Mouse (Mus musculus) intestine, embryonic 16.5 days (tissue): Measurements from ENCODE around the gene Syt15. TPM values are rescaled to one million over a fixed set of nuclear protein-coding genes. Genes with fewer than 3 reads are reported as not detected.
A peak's percentile ranks its signal among the peaks of the same experiment; 100 is the strongest.

Experiments
- ATAC-seq: fragments of 200-750 bp; cut with Nextera tagmentation; 2 replicates; pipeline ENCODE4 v1.8.0; 2017; ENCODE audit warnings: moderate TSS enrichment, moderate library complexity
- H3K27ac ChIP-seq: fragments of 300-500 bp; sonication (generic); 2 replicates; pipeline ENCODE4 v1.5.1; 2014; ENCODE audit warnings: mild to moderate bottlenecking, low read length
- H3K27me3 ChIP-seq: fragments of 300-500 bp; sonication (generic); replicated peaks from 2 replicates; pipeline ENCODE4 v1.6.1; 2014; ENCODE audit warnings: low read length, control low read depth, mixed read lengths; ENCODE audit not compliant: control insufficient read depth, insufficient read depth
- H3K36me3 ChIP-seq: fragments of 300-500 bp; sonication (generic); 2 replicates; pipeline ENCODE4 v1.6.1; 2014; ENCODE audit warnings: low read length, control low read depth; ENCODE audit not compliant: control insufficient read depth, insufficient read depth
- H3K4me1 ChIP-seq: fragments of 300-500 bp; sonication (generic); 2 replicates; pipeline ENCODE4 v1.6.1; 2014; ENCODE audit warnings: low read length, control low read depth, mixed read lengths; ENCODE audit not compliant: control insufficient read depth, insufficient read depth
- H3K4me2 ChIP-seq: fragments of 300-500 bp; sonication (generic); 2 replicates; pipeline ENCODE4 v1.6.1; 2014; ENCODE audit warnings: low read depth, low read length, control low read depth
- H3K4me3 ChIP-seq: fragments of 300-500 bp; sonication (generic); 2 replicates; pipeline ENCODE4 v1.5.1; 2014; ENCODE audit warnings: mild to moderate bottlenecking, low read length
- H3K9ac ChIP-seq: fragments of 300-500 bp; sonication (generic); 2 replicates; pipeline ENCODE4 v1.6.1; 2014; ENCODE audit warnings: low read depth, low read length
- H3K9me3 ChIP-seq: fragments of 300-500 bp; sonication (generic); 2 replicates; pipeline ENCODE4 v1.6.1; 2016; ENCODE audit warnings: low read length, control low read depth; ENCODE audit not compliant: control insufficient read depth
- WGBS: fragments of 180-500 bp; shearing (Covaris S2); extraction: QIAGEN DNeasy Blood & Tissue Kit; methylation state at CpG from one replicate; pipeline ENCODE4 v1.1.7; 2014; 5-methylcytosine and 5-hydroxymethylcytosine counted together
- polyA plus RNA-seq: library from polyadenylated mRNA; unstranded; fragments of >200 nt; fragmentation: Nextera tagmentation; extraction: Ambion mirVana; gene quantifications from 2 replicates; pipeline ENCODE4 v1.2.1, GENCODE M21; 2015

Gene Syt15
- 0.86 and 1.2 TPM in 2 replicates for polyA plus RNA-seq

DNA sequence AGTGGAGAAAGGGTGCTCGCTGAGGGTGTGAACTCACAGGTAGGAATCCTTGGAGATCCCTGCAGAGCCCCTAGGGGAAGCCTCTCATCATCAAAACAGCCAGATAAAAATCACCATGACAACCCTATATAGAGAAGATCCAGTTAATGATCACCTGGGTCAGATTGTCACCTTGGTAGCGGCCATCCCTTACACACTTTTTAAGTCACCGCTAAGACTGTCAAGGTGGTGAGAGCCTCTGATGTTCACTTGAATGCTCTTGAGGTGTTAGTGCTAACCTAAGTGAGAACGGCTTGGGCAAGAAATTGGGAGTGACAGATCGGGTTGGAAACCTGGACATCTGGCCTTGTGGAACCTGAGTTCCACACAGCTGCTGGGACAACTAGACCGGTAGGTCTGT is at the start of gene Syt15:
Gene Syt15, plus strand, starts transcription at position 301 of the 400 bp plus-strand sequence.
- 49% methylated on average over 6 of the region's 6 CpGs for WGBS

DNA sequence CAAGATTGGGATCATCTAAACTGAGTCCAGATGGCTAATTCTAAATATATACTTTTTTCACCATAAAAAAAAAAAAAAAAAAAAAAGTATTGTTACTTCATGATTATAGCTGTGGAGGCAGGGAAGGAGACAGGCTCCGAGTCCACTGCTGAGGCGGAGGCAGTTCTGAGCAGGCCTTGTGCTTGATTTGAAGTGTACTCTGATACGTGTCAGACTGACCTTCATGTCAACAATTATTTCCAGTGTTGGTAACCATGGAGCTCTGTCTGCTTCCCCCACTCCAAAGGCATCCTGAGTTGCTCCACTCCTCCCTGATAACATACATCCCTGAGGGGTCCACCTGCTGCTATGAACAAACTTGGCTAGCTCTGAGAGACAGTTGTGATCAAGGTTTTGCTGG is 48.3 kb upstream of the Syt15 start:
- Histone ChIP-seq H3K9me3 (no peaks in the 10 kb centered on the region), H3K9ac (no peak overlapping the region), H3K27ac (no peak overlapping the region), H3K4me2 (no peak overlapping the region), H3K27me3 (no peaks in the 10 kb centered on the region), H3K4me1 (no peaks in the 10 kb centered on the region), H3K4me3 (no peak overlapping the region), H3K36me3 (no peaks in the 10 kb centered on the region)
- WGBS, result 80% methylated on average over 3 of the region's 3 CpGs
- ATAC-seq, result no peak

More for the DNA sequence above, at the start of gene Syt15:
- no peak within 1 kb of the TSS for H3K27ac ChIP-seq
- peak within 1 kb of the TSS; percentile 42 for H3K4me3 ChIP-seq
- peak within 1 kb of the TSS; percentile 59 for H3K4me2 ChIP-seq
- no peak for ATAC-seq
- peaks cover 23% of the 10 kb centered on the region; the same call in 1 of the 2 replicates for H3K27me3 ChIP-seq
- H3K9me3 ChIP-seq, result no peaks in the 10 kb centered on the region
- no peaks in the 10 kb centered on the region for H3K36me3 ChIP-seq
- peak within 1 kb of the TSS; percentile 49 for H3K9ac ChIP-seq
- H3K4me1 ChIP-seq, result peaks cover 6% of the 10 kb centered on the region; the same call in 1 of the 2 replicates

DNA sequence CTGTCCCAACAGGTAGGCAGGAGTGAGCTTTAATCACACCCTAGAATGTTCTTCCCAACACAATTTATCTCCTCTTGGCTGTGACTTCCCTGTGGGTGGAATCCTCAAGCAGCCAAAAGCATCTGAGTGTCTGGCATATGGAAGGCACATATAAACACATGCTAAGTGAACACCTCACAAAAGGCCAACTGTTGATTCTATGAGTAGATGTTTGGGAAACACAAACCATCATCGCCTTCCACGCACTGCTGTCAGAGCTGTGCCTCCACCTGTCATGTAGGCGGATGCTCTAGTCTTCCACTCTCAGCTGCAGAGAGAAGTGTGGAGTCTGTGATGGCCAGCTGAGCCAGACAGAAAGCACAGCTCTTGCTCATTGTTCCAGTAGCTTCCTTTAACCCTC is 40.0 kb upstream of the Syt15 start:
- no peak overlapping the region for H3K9ac ChIP-seq
- 85% methylated on average over 3 of the region's 3 CpGs for WGBS

DNA sequence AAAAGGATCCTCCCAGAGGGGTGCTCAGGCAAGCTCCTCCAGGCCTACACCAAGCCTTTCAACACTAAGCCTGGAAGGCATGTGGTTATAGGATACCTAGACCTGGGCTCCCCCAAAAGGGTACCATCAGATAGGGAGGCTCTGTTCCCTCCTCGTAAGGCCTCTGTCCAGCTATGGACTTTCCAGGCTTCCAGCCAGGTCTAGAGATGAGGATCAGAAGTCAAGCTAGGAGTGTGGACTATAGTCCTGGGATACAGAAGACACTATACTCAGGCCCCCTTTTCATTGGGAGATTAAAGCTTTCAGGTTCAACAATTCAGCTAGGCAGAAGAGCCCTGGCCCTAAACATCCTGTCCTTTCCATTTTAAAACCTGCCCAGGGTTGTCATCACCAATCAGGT is 36.3 kb upstream of the Syt15 start:
- Histone ChIP-seq H3K4me3 (no peak overlapping the region), H3K9ac (no peak overlapping the region), H3K4me1 (no peaks in the 10 kb centered on the region), H3K36me3 (no peaks in the 10 kb centered on the region), H3K4me2 (no peak overlapping the region), H3K9me3 (no peaks in the 10 kb centered on the region; the same call in 1 of the 2 replicates), H3K27me3 (no peaks in the 10 kb centered on the region), H3K27ac (no peak overlapping the region)
- 89% methylated on average over 1 of the region's 1 CpGs for WGBS
- ATAC-seq, result no peak

More for the DNA sequence above, 40.0 kb upstream of the Syt15 start:
- no peak for ATAC-seq
- no peaks in the 10 kb centered on the region; the same call in 1 of the 2 replicates for H3K9me3 ChIP-seq
- no peak overlapping the region for H3K27ac ChIP-seq
- no peaks in the 10 kb centered on the region for H3K36me3 ChIP-seq
- no peaks in the 10 kb centered on the region for H3K27me3 ChIP-seq
- no peaks in the 10 kb centered on the region for H3K4me1 ChIP-seq
- H3K4me3 ChIP-seq, result no peak overlapping the region
- no peak overlapping the region for H3K4me2 ChIP-seq

DNA sequence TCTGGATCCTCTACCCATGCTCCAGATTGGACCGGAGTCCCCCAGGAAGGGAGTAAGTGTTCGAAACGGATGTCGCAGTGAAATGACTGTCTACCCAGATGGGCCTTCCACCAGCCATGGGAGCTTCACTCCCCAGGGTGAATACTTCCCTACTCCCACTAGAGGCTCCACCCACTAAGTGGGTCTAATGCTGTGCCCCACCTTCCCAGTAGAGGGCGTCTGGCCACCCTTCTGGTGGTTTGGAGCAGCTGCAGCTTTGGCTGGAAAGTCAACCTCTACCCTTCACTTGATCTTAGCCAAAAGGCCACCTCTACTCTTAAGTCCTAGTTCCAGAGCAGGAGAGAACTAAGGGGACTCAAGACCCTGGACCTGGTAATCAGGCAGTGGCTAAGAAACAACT is 30.8 kb upstream of the Syt15 start:
- no peaks in the 10 kb centered on the region for H3K36me3 ChIP-seq
- no peaks in the 10 kb centered on the region for H3K27me3 ChIP-seq
- H3K27ac ChIP-seq, result no peak overlapping the region
- no peaks in the 10 kb centered on the region for H3K4me1 ChIP-seq
- no peaks in the 10 kb centered on the region for H3K9me3 ChIP-seq
- H3K9ac ChIP-seq, result no peak overlapping the region
- WGBS, result 77% methylated on average over 5 of the region's 5 CpGs
- no peak for ATAC-seq
- no peak overlapping the region for H3K4me3 ChIP-seq
- H3K4me2 ChIP-seq, result no peak overlapping the region

DNA sequence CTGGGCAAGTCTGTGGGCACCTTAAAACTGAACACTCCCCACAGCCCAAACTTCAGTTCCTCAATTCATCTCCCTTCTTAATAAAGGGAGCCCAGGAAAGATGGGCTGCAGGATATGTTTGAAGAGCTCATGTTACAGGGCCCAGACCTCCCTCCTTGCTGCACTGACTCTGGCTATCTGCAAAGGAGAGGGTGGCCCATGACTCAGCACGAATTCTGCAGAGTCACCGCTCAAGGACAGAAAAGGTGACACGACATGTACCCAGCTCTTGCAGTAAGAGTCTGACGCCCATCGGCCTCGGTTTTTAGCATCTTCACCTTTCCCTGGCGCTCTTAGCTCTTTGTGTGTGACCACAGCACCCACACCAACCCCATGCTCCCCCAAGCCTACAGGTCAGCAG is 29.0 kb upstream of the Syt15 start:
- no peaks in the 10 kb centered on the region for H3K36me3 ChIP-seq
- no peaks in the 10 kb centered on the region for H3K4me1 ChIP-seq
- no peak overlapping the region for H3K27ac ChIP-seq
- H3K9me3 ChIP-seq, result no peaks in the 10 kb centered on the region
- 78% methylated on average over 7 of the region's 7 CpGs for WGBS
- H3K4me3 ChIP-seq, result no peak overlapping the region
- H3K27me3 ChIP-seq, result no peaks in the 10 kb centered on the region
- no peak overlapping the region for H3K4me2 ChIP-seq
- H3K9ac ChIP-seq, result no peak overlapping the region
- ATAC-seq, result no peak

DNA sequence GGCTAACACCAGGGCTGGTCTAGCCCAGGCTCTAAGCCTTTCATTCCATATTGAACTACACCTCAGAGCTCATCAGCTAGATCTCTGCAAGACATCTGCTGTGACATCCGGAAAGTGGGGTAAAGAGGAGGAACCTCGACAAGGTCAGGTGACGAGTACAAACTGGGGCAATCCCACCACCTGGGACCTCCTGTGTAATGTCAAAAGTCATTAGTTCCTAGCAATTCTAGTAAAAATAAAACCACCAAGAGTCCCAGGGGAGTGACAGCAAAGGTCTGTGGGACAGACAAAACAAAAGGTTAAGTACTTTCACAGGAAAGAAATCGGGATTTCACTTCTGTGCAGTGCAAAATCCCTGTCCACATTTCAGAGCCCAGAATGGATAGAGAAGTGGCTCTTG is 25.5 kb upstream of the Syt15 start:
- Histone ChIP-seq H3K27ac (no peak overlapping the region), H3K4me2 (no peak overlapping the region), H3K27me3 (no peaks in the 10 kb centered on the region), H3K4me3 (no peak overlapping the region), H3K4me1 (no peaks in the 10 kb centered on the region), H3K9ac (no peak overlapping the region), H3K9me3 (no peaks in the 10 kb centered on the region), H3K36me3 (no peaks in the 10 kb centered on the region)
- no peak for ATAC-seq
- 69% methylated on average over 4 of the region's 4 CpGs for WGBS

DNA sequence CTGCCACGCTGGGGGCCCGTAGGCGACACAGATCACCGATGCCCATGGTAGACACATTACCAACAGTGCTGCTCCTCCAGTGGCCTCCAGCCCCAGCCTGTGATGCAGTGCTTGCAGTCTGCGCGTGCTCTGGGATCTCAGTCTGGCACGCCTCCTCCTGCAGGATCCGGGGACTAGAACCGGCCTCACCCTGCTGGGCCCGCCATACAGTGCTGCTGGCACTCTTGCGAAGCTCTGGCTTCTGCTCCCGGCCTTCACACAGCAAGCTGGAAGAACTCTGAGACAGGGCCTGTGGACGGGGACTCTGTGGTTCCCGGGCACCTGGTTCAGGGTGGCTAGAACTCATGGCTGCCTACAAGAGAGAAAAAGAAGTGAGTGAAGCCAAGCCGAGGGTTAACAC is 23.9 kb upstream of the Syt15 start:
- Histone ChIP-seq H3K9ac (no peak overlapping the region), H3K9me3 (no peaks in the 10 kb centered on the region), H3K4me3 (no peak overlapping the region), H3K27ac (no peak overlapping the region), H3K27me3 (peaks cover 5% of the 10 kb centered on the region), H3K4me2 (no peak overlapping the region), H3K4me1 (no peaks in the 10 kb centered on the region), H3K36me3 (no peaks in the 10 kb centered on the region)
- 89% methylated on average over 15 of the region's 15 CpGs for WGBS
- no peak for ATAC-seq

DNA sequence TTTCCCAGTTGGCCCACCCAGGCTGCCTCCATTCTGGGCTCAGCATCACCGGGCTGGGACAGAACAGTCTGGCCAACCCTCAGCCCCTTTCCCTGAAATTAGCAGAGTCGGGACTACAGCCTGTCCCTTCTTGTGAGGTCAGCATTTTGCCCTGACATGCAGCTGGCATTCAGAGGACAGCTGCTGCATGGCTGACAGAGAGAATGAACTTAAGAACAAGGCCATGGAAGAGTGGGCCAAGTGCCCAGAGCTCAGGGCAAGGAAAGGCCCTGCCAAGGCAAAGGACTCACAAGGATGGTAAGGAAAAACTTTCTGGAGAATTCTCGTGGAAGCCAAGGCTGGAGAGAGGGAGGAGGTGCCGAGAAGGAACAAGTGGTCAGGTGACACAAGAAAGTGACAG is 22.7 kb upstream of the Syt15 start:
- Histone ChIP-seq H3K4me3 (no peak overlapping the region), H3K4me1 (peaks cover 2% of the 10 kb centered on the region; the same call in 1 of the 2 replicates), H3K27me3 (peaks cover 5% of the 10 kb centered on the region), H3K36me3 (no peaks in the 10 kb centered on the region), H3K9ac (no peak overlapping the region), H3K27ac (no peak overlapping the region), H3K9me3 (no peaks in the 10 kb centered on the region), H3K4me2 (no peak overlapping the region)
- no peak for ATAC-seq
- WGBS, result 45% methylated on average over 4 of the region's 4 CpGs

DNA sequence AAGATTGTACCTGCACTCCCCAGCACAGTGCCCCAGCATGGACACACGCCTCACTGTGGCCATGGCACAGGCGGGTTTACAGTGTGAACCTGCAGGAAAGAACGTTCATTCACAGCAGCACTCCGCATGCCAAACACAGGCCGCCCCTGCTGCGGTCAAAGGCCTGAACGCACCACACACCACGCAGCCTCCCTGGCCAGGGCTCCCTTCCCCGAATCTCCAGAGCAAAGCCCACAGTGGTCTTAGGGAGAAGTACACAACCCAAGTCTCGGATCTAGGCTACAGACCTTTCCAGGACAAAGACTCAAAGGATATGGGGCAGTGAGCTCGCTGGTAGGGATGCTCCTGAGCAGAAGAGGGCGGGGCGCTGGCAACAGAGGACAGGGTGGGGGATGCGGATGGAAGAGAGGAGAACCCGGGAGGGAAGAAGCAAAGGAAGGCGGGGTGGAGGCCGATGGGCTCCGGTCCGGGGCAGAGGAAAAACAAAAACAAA is 18.6 kb upstream of the Syt15 start:
- H3K9ac ChIP-seq, result peak overlapping the region; percentile 67
- H3K27ac ChIP-seq, result no peak overlapping the region
- H3K9me3 ChIP-seq, result no peaks in the 10 kb centered on the region
- 10% methylated on average over 19 of the region's 19 CpGs for WGBS
- H3K27me3 ChIP-seq, result peaks cover 5% of the 10 kb centered on the region
- H3K4me1 ChIP-seq, result peaks cover 2% of the 10 kb centered on the region; the same call in 1 of the 2 replicates
- H3K4me2 ChIP-seq, result peak overlapping the region; percentile 97
- no peaks in the 10 kb centered on the region for H3K36me3 ChIP-seq
- H3K4me3 ChIP-seq, result peak overlapping the region; percentile 73
- peak; percentile 66 for ATAC-seq
